Mouse (Mus musculus): ENCODE data around the gene Ccl5.
A peak's percentile ranks its signal among the peaks of the same experiment; 100 is the strongest.

Ccl5 gene

DNA sequence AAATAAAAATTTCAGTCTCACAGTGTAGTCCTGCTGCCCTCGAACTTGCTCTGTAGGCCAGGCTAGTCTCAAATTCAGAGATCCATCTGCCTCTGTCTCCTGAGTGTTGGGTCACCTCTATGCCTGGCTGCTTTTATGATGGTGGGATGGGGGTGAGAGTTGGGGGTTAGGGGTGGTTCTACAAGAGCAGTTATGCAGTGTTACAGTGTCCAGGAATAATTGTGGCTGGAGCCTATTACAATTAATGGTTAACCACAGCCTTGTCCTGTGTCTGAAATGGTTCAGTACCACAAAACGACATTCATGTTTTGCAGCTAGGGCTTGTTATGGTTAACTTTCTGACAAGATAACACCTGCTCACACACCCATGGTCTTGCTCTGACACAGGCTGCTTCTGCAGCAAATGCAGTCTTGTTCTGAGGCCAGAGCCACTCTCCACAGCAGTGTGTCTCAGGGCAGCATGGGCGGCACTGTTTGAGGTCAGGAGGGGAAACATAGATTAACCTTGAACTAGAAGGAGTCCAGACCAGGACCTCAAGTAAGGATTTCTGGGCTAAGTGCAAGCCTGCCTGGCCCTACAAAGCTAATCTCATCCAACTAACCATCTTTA lies 8.5 kb upstream of the Ccl5 start:
- DNase-seq (ENCODE audit: low spot score in 2 of 2), result no peak

DNA sequence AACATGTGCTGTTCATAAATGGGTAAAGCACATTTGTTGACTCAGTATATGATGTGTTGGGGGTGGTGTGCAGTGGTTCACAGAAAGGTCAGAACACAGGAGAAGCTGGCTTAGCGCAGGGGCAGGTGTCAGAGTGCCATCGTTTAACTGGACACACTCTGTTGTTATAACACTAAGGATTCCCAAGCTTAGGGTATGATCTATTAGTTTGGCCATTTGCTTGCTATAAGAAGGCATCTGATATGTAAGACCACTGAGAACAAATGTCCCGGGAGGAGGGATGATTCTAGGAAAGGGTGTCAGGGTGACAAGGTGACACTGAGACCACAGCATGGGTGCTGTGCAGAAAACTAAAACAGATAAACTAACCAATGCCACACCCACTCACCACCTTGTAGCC lies 6.5 kb upstream of the Ccl5 start:
- DNase-seq (ENCODE audit: low spot score in 2 of 2), result no peak

DNA sequence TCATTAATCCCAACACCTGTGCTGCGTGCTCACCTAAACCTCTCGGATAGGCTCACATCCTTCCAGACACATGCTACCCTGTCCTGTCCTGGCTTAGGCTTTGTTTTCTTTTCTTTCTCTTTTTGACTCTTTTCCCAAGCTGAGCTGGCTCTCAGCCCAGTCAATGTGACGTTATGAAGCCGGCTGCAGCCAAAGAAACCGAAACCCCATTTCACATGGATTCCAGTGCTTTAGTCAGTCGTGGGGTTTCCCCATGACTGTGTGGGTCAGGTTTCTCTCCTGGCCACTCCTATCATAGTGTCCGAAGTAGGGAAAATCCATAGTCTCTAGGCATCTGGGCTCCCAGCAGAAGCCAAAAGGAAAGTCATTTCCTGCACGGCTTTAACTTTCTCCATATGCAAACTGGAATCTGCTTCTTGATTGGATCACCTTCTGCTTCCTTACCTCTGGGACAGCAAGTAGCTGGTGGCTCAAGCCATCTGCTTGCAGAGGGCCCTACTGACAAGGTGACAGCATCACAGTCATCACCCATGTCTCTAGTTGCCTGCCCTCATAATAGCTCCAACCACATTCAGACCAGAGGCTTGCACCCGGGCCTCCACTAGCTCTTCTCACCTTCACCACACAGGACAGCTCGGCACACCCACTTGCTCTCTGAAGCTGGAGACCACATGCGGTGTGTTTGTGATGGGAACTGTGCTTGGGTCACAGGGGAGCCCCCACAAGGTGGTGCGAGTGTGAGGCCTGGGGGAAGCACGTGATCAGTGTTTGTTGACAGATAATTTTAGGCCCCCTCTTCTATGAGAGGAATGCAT lies 4.5 kb upstream of the Ccl5 start:
- peak; percentile 21 to 39 for DNase-seq (ENCODE audit: low spot score in 2 of 2)

DNA sequence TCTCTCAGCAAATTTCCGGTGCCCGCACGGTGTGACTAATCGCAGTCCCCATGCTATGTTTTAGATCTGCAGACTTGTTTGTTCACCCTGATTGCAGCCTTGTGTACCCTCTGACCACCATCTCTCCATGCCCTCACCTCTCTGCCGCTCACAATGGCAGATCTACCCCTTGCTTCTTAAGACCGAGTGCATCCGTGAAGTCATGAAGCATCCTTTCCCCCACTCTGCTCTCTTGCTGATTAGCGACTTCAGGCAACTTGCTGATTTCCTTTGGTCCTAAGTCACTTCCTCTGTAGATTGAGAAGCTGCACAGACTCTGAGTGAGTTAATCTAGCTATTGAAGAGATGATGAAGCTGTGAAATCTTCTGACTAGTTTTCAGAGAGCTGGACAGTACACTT lies 3.8 kb upstream of the Ccl5 start:
- DNase-seq (ENCODE audit: low spot score in 2 of 2), result no peak

DNA sequence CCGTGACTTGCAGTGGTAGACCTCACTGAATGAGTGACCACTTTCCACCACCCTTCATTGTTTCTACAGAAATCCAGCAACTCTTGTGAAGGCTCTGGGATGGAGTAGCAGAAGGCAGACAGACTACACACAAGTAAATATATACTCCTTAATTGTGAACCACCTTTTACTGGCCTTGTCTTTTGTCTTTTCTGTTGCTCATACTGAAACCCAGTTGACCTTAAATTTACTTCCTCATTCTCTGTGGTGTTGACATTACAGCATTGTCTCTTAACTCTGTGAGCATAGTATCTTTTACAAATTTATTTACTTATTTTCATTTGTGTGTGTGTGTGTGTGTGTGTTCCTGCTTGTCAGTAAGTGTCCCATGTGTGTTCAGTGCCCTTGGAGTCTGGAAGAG lies 2.9 kb upstream of the Ccl5 start:
- no peak for DNase-seq (ENCODE audit: low spot score in 2 of 2)

DNA sequence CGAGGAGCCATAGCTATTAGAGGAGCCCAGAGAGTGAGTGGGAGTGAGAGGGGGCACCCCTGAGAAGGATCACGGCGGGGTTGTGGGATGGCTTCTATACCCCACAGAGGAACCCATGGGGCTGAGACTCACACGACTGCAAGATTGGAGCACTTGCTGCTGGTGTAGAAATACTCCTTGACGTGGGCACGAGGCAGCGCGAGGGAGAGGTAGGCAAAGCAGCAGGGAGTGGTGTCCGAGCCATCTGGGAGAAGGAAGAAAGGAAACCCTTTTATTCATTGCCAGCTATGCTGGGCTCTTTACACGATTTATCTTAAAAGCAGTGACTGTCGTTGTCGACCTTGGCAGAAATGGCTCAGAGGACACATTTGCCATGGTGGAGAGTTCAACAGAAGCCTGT lies 1.3 kb downstream of the Ccl5 start:
- DNase-seq (ENCODE audit: low spot score in 2 of 2), result no peak

DNA sequence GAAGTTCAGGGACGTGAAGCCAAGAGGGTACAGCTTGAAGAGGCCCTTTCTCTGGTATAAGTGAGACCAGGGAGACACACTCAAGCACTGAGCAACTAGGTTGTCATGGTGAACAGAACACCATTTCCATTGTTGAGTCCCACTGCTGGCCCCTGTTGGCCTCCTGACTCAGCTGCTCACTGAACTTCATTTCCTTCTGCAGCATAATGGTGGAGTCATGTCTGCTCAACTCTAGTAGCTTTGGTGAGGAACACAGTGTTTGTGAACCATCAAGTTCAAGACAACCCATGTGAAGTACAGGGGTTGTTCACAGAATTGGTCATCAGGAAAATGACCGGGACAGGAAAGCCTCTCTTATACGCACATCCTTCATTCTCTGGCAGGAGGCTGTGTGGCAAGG lies 8.2 kb downstream of the Ccl5 start, which contains the start of gene Heatr9:
Gene Heatr9 (minus strand): TSS at position 101 of the 400 bp plus-strand sequence.
- DNase-seq (ENCODE audit: low spot score in 2 of 2), result no peak

DNA sequence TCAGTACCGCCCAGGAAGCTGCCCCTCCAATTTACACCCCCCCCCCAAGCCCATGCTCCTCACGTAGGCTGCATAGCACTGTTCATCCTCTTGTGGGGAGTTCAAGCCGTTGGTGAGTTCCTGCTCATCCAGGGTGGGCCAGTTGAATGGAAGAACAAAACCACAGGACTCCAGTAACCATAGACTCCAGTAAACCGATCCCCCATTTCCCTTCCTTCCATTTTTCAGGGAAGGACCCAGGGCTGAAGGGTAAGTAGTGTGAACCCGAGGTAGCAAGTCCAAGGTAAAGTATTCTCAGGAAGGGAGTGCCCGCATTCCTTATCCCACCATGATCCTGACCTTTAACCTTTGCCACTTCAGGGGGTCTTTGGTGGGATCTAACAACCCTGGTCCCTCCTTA lies 11.9 kb downstream of the Ccl5 start:
- no peak for DNase-seq (ENCODE audit: low spot score in 2 of 2)

DNA sequence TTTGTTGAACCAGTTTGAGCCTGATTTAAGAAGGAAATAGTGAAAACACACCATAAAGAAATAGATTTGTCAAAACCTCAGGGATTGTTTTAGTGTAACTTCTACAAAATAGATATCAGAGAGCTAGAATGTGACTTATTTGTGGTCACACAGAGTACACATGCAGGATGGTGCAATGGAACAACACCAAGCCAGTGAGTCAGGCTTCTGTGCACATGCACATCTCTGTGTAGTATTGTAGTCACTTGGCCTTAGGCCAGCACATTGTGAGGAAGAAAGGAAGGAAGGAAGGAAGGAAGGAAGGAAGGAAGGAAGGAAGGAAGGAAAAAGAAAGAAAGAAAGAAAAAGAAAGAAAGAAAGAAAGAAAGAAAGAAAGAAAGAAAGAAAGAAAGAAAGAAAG lies 13.2 kb downstream of the Ccl5 start:
- no peak for DNase-seq (ENCODE audit: low spot score in 2 of 2)

DNA sequence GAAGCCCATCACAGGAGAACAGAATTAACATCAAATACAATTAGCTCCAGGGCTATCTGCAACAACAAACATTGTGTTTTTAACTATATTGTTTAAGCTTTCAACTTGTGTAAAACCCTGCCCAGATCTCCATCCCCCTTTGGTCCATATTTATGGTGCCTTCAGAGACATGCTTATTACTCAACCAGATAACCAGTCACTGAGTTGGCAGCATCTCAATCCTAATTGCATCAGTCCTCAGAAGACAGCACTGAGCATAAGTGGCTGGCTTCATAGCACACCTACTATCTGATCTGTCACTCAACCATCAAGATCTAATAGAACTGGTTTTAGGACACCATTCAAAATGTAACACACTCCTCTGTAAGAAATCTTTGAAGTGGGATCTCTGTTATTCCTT lies 20.8 kb downstream of the Ccl5 start:
- no peak for DNase-seq (ENCODE audit: low spot score in 2 of 2)

DNA sequence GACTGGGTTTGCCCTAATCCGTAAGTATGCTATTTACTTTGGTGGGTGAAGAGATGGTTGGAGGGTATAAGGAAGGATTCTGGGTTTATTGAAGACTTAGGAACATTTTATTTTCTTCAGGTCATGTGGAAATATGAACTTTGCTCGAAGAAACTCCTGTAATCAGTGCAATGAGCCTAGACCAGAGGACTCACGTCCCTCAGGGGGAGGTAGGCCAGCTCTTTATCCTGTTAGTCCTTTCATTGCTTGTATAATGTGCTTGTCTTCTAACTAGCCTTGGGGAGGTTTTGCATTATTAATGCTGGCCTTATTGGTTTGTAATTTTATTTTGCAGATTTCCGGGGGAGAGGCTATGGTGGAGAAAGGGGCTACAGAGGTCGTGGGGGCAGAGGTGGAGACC lies 26.0 kb downstream of the Ccl5 start:
- no peak for DNase-seq (ENCODE audit: low spot score in 2 of 2)

DNA sequence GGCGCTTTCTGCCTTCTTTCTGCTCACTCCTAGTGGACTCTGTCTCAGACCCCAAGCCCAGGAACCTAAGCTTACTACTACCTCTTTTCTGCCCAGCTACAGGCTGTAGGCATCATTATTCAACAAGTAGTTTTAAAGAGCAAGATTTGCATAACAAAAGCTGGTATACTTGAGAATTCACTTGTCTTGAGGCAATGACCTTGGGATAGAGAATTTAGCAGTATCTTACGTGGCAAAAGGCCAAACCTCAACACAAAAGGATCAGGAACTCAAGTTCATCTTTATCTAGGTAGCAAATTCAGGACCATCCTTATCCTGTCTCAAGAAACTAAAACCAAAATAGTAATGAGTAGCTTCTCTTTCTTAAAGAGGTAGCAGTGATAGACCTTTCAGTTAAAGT lies 34.7 kb downstream of the Ccl5 start:
- no peak for DNase-seq (ENCODE audit: low spot score in 2 of 2)

DNA sequence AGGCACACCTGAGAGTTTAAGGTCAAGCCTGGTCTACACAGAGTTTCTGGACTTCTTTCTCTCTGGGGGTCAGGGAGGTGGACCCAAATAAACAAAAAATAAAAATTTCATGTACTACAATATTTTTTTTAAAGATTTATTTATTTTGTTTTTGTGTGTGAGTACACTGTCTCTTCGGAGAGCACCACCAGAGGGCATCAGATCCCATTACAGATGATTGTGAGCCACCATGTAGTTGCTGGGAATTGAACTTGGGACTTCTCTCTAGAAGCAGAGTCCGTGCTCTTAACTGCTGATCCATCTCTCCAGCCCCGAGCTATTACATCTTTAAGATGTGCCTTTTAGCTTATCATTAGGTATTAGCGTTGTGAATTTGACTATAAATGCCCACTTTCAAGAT lies 38.8 kb downstream of the Ccl5 start:
- no peak for DNase-seq (ENCODE audit: low spot score in 2 of 2)

All from spleen, postnatal 36 days (tissue).